Mouse (Mus musculus): ENCODE data around the gene Uck1. TPM values are rescaled to one million over a fixed set of nuclear protein-coding genes. Genes with fewer than 3 reads are reported as not detected.
A peak's percentile ranks its signal among the peaks of the same experiment; 100 is the strongest.

Uck1 gene
- polyA plus RNA-seq, 1 experiment from 2014 or later: 89.6 TPM

GRCm38 (mm10) chr2:32218113-32218512 is 41.8 kb downstream of the Uck1 start:
- WGBS: 95% methylated on average over 5 of the region's 5 CpGs
- H3K27ac ChIP-seq (replicated peaks; ENCODE audit: low read depth, low read length): no peak overlapping the region
- H3K27me3 ChIP-seq (ENCODE audit: control insufficient read depth, insufficient read depth, low read length): no peaks in the 10 kb centered on the region
- no peak for ATAC-seq (ENCODE audit: low FRiP score, low TSS enrichment)
- no peak overlapping the region for H3K9ac ChIP-seq (replicated peaks; ENCODE audit: low read length)
- H3K36me3 ChIP-seq (ENCODE audit: control insufficient read depth, insufficient read depth, low read length): peaks cover 100% of the 10 kb centered on the region
- no peaks in the 10 kb centered on the region for H3K4me1 ChIP-seq (ENCODE audit: control insufficient read depth, insufficient read depth, low read length)
- no peaks in the 10 kb centered on the region for H3K9me3 ChIP-seq (ENCODE audit: control insufficient read depth, low read length)
- H3K4me2 ChIP-seq (ENCODE audit: low read length): no peak overlapping the region
- no peak for DNase-seq
- H3K4me3 ChIP-seq (replicated peaks; ENCODE audit: low read depth, low read length): no peak overlapping the region

GRCm38 (mm10) chr2:32217656-32218055 is 42.3 kb downstream of the Uck1 start:
- Histone ChIP-seq H3K27ac (replicated peaks; ENCODE audit: low read depth, low read length) (no peak overlapping the region), H3K4me1 (ENCODE audit: control insufficient read depth, insufficient read depth, low read length) (no peaks in the 10 kb centered on the region), H3K9ac (replicated peaks; ENCODE audit: low read length) (no peak overlapping the region), H3K4me3 (replicated peaks; ENCODE audit: low read depth, low read length) (no peak overlapping the region), H3K27me3 (ENCODE audit: control insufficient read depth, insufficient read depth, low read length) (no peaks in the 10 kb centered on the region), H3K9me3 (ENCODE audit: control insufficient read depth, low read length) (no peaks in the 10 kb centered on the region), H3K36me3 (ENCODE audit: control insufficient read depth, insufficient read depth, low read length) (peaks cover 100% of the 10 kb centered on the region), H3K4me2 (ENCODE audit: low read length) (no peak overlapping the region)
- ATAC-seq (ENCODE audit: low FRiP score, low TSS enrichment): no peak
- DNase-seq: no peak
- 91% methylated on average over 8 of the region's 8 CpGs for WGBS

GRCm38 (mm10) chr2:32216506-32216905 is 43.5 kb downstream of the Uck1 start:
- no peaks in the 10 kb centered on the region for H3K27me3 ChIP-seq (ENCODE audit: control insufficient read depth, insufficient read depth, low read length)
- no peak overlapping the region for H3K27ac ChIP-seq (replicated peaks; ENCODE audit: low read depth, low read length)
- H3K4me3 ChIP-seq (replicated peaks; ENCODE audit: low read depth, low read length): no peak overlapping the region
- H3K9ac ChIP-seq (replicated peaks; ENCODE audit: low read length): no peak overlapping the region
- ATAC-seq (ENCODE audit: low FRiP score, low TSS enrichment): no peak
- WGBS: 87% methylated on average over 10 of the region's 10 CpGs
- H3K36me3 ChIP-seq (ENCODE audit: control insufficient read depth, insufficient read depth, low read length): peaks cover 100% of the 10 kb centered on the region
- DNase-seq: no peak
- H3K4me1 ChIP-seq (ENCODE audit: control insufficient read depth, insufficient read depth, low read length): no peaks in the 10 kb centered on the region
- H3K9me3 ChIP-seq (ENCODE audit: control insufficient read depth, low read length): no peaks in the 10 kb centered on the region
- H3K4me2 ChIP-seq (ENCODE audit: low read length): no peak overlapping the region

DNA sequence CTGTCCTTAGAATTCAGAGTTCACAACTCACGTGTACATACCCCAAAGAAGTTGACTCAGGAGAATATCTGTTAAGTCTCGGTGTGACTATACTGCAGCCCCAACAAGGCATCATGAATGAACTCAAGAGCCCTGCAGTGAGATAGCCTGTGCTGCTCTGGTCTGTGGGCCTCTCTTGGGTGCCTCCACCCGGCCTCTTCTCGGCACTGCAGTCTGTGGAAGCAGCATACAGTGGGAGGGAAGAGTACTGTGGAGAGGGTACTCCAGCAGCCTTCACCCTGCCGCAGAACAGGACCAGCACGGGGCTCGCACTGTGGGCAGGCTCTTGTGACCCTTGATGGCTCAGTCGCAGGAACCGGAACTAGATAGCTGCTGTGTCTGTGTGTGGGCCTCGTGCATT is 44.4 kb downstream of the Uck1 start:
- Histone ChIP-seq H3K4me2 (ENCODE audit: low read length) (no peak overlapping the region), H3K4me3 (replicated peaks; ENCODE audit: low read depth, low read length) (no peak overlapping the region), H3K9ac (replicated peaks; ENCODE audit: low read length) (no peak overlapping the region), H3K27ac (replicated peaks; ENCODE audit: low read depth, low read length) (no peak overlapping the region), H3K4me1 (ENCODE audit: control insufficient read depth, insufficient read depth, low read length) (no peaks in the 10 kb centered on the region), H3K27me3 (ENCODE audit: control insufficient read depth, insufficient read depth, low read length) (no peaks in the 10 kb centered on the region), H3K36me3 (ENCODE audit: control insufficient read depth, insufficient read depth, low read length) (peaks cover 100% of the 10 kb centered on the region), H3K9me3 (ENCODE audit: control insufficient read depth, low read length) (no peaks in the 10 kb centered on the region)
- WGBS: 93% methylated on average over 10 of the region's 10 CpGs
- ATAC-seq (ENCODE audit: low FRiP score, low TSS enrichment) (no peak), DNase-seq (no peak)

DNA sequence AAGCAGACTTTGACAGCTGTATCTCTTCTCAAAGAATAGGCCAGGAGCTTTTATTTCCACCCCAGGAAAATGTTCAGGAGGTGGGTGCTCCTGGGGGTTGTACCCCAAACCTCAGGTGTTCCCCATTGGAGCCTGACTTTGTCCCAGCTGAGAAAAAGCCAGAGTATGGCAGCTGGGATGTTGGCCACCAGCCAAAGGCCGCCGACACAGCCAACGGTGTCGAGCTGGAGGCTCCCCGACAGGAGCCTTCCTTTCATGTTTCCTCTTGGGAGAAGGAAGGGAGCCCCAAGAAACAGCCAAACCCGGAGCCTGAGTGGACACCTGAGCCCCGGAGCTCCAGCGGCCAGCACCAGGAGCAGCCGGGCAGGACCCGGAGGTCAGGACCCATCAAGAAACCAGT is 47.0 kb downstream of the Uck1 start:
- H3K4me2 ChIP-seq (ENCODE audit: low read length): no peak overlapping the region
- 75% methylated on average over 10 of the region's 10 CpGs for WGBS
- H3K27ac ChIP-seq (replicated peaks; ENCODE audit: low read depth, low read length): peak overlapping the region; percentile 41
- peak; percentile 26 for DNase-seq
- no peak for ATAC-seq (ENCODE audit: low FRiP score, low TSS enrichment)
- H3K9me3 ChIP-seq (ENCODE audit: control insufficient read depth, low read length): no peaks in the 10 kb centered on the region
- H3K27me3 ChIP-seq (ENCODE audit: control insufficient read depth, insufficient read depth, low read length): no peaks in the 10 kb centered on the region
- H3K36me3 ChIP-seq (ENCODE audit: control insufficient read depth, insufficient read depth, low read length): peaks cover 100% of the 10 kb centered on the region
- H3K4me3 ChIP-seq (replicated peaks; ENCODE audit: low read depth, low read length): no peak overlapping the region
- no peaks in the 10 kb centered on the region for H3K4me1 ChIP-seq (ENCODE audit: control insufficient read depth, insufficient read depth, low read length)
- H3K9ac ChIP-seq (replicated peaks; ENCODE audit: low read length): no peak overlapping the region

- H3K4me3 ChIP-seq (replicated peaks; ENCODE audit: low read depth, low read length): no peak overlapping the region
- DNase-seq (no peak), ATAC-seq (ENCODE audit: low FRiP score, low TSS enrichment) (no peak)
- H3K36me3 ChIP-seq (ENCODE audit: control insufficient read depth, insufficient read depth, low read length): peaks cover 100% of the 10 kb centered on the region
- no peaks in the 10 kb centered on the region for H3K4me1 ChIP-seq (ENCODE audit: control insufficient read depth, insufficient read depth, low read length)
- no peaks in the 10 kb centered on the region for H3K9me3 ChIP-seq (ENCODE audit: control insufficient read depth, low read length)
- H3K27ac ChIP-seq (replicated peaks; ENCODE audit: low read depth, low read length): no peak overlapping the region
- H3K9ac ChIP-seq (replicated peaks; ENCODE audit: low read length): no peak overlapping the region
- H3K4me2 ChIP-seq (ENCODE audit: low read length): no peak overlapping the region
- 92% methylated on average over 8 of the region's 8 CpGs for WGBS
- H3K27me3 ChIP-seq (ENCODE audit: control insufficient read depth, insufficient read depth, low read length): no peaks in the 10 kb centered on the region
These were observed 48.3 kb downstream of the Uck1 start for GRCm38 (mm10) chr2:32211689-32212088.

GRCm38 (mm10) chr2:32207682-32208081 is 52.3 kb downstream of the Uck1 start:
- 100% methylated on average over 1 of the region's 1 CpGs for WGBS
- ATAC-seq (ENCODE audit: low FRiP score, low TSS enrichment): no peak

More at GRCm38 (mm10) chr2:32207682-32208081, 52.3 kb downstream of the Uck1 start:
- Histone ChIP-seq H3K27ac (replicated peaks; ENCODE audit: low read depth, low read length) (no peak overlapping the region), H3K36me3 (ENCODE audit: control insufficient read depth, insufficient read depth, low read length) (peaks cover 100% of the 10 kb centered on the region), H3K9ac (replicated peaks; ENCODE audit: low read length) (no peak overlapping the region), H3K4me3 (replicated peaks; ENCODE audit: low read depth, low read length) (no peak overlapping the region), H3K9me3 (ENCODE audit: control insufficient read depth, low read length) (no peaks in the 10 kb centered on the region), H3K27me3 (ENCODE audit: control insufficient read depth, insufficient read depth, low read length) (no peaks in the 10 kb centered on the region), H3K4me1 (ENCODE audit: control insufficient read depth, insufficient read depth, low read length) (no peaks in the 10 kb centered on the region), H3K4me2 (ENCODE audit: low read length) (no peak overlapping the region)
- DNase-seq: no peak

Other genes starting within 250 kb of the Uck1 start
- 0.50 and 0.59 TPM in 2 replicates for gene Fam78a, start 175.3 kb downstream of the Uck1 start, polyA plus RNA-seq (2014; fragmentation: Nextera tagmentation; extraction: Ambion mirVana)
- 21.6 and 24.4 TPM in 2 replicates for gene Plpp7, start 164.6 kb downstream of the Uck1 start, polyA plus RNA-seq (2014; fragmentation: Nextera tagmentation; extraction: Ambion mirVana)
- gene Prrc2b, start 109.1 kb downstream of the Uck1 start, polyA plus RNA-seq (2014; fragmentation: Nextera tagmentation; extraction: Ambion mirVana): 121 and 141 TPM in 2 replicates
- gene Pomt1, start 23.6 kb downstream of the Uck1 start, polyA plus RNA-seq (2014; fragmentation: Nextera tagmentation; extraction: Ambion mirVana): 28.3 and 33.2 TPM in 2 replicates
- gene Golga2, start 27.2 kb upstream of the Uck1 start, polyA plus RNA-seq (2014; fragmentation: Nextera tagmentation; extraction: Ambion mirVana): 22.5 and 26.1 TPM in 2 replicates
- 169 and 339 TPM in 2 replicates for gene Swi5, start 27.9 kb upstream of the Uck1 start, polyA plus RNA-seq (2014; fragmentation: Nextera tagmentation; extraction: Ambion mirVana)
- gene Ciz1, start 92.2 kb upstream of the Uck1 start, polyA plus RNA-seq (2014; fragmentation: Nextera tagmentation; extraction: Ambion mirVana): 46.4 and 54.1 TPM in 2 replicates
- 90.6 and 103 TPM in 2 replicates for gene Dnm1, start 93.2 kb upstream of the Uck1 start, polyA plus RNA-seq (2014; fragmentation: Nextera tagmentation; extraction: Ambion mirVana)
- 107 and 153 TPM in 2 replicates for gene 1110008P14Rik, start 121.8 kb upstream of the Uck1 start, polyA plus RNA-seq (2014; fragmentation: Nextera tagmentation; extraction: Ambion mirVana)
- gene Lcn2, start 128.1 kb upstream of the Uck1 start, polyA plus RNA-seq (2014; fragmentation: Nextera tagmentation; extraction: Ambion mirVana): not detected in 2 replicates
- 46.2 and 64.4 TPM in 2 replicates for gene Ptges2, start 135.7 kb upstream of the Uck1 start, polyA plus RNA-seq (2014; fragmentation: Nextera tagmentation; extraction: Ambion mirVana)
- gene Naif1, start 190.3 kb upstream of the Uck1 start, polyA plus RNA-seq (2014; fragmentation: Nextera tagmentation; extraction: Ambion mirVana): 5.3 and 5.6 TPM in 2 replicates
- gene Slc25a25, start 191.3 kb upstream of the Uck1 start, polyA plus RNA-seq (2014; fragmentation: Nextera tagmentation; extraction: Ambion mirVana): 36.3 and 41.5 TPM in 2 replicates